Mouse (Mus musculus): ENCODE data around the gene Cnga4. TPM values are rescaled to one million over a fixed set of nuclear protein-coding genes. Genes with fewer than 3 reads are reported as not detected.
"Not testable (repeated sequence)": the region's sequence is repeated elsewhere in the genome, so short reads cannot be mapped to it uniquely, and the experiment has no call there.

The Cnga4 gene
- total RNA-seq (2021), result under 1 TPM; 0.63 to 0.69 TPM
- long read RNA-seq, partial matches to known transcripts, result 0 of 1 reads
- long read RNA-seq, other reads (novel, unspliced or antisense), result 1 of 1 reads

- no peak for DNase-seq (ENCODE audit: low spot score in 2 of 2)
Observed at GRCm38 (mm10) chr7:105404268-105404667, at the start of gene Cnga4. TSS of gene Cnga4 (plus strand) at chr7:105404568.

- not testable (repeated sequence) for DNase-seq (ENCODE audit: low spot score in 2 of 2)
Observed at GRCm38 (mm10) chr7:105356064-105356463, 48.3 kb upstream of the Cnga4 start.

DNA sequence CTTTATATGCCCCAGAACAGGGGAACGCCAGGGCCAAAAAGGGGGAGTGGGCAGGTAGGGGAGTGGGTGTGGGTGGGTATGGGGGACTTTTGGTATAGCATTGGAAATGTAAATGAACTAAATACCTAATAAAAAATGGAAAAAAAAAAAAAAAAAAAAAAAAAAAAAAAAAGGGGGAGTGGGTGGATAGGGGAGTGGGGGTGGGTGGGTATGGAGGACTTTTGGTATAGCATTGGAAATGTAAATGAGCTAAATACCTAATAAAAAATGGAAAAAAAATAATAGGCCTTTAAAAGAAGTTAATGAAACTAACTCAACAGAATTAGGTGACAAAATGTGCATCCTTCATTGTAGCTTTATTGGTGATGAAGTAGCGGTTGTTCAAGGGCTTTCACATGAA, 47.9 kb upstream of the Cnga4 start:
- DNase-seq (ENCODE audit: low spot score in 2 of 2), result not testable (repeated sequence)

GRCm38 (mm10) chr7:105361713-105362112, 42.7 kb upstream of the Cnga4 start:
- no peak for DNase-seq (ENCODE audit: low spot score in 2 of 2)

DNA sequence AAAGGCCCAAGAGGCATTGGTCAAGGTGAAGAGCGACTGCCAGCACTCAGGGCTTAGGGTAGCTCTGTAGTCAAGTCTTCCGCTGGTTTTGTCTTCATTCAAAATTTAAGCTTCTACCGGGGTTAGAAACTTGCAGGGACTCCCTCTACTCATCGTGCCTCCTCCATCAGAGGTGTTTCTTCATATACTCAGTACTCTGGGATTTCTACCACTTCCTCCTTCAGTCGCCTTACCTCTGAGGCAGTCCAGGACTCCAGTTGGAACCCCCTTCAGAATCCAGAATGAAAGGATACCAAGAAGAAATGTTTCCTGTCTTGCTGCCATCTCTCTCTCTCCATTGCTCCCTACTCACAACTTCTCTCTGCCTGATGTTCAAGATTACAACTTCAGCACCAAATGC, 37.1 kb upstream of the Cnga4 start:
- no peak for DNase-seq (ENCODE audit: low spot score in 2 of 2)

GRCm38 (mm10) chr7:105367930-105368329, 36.4 kb upstream of the Cnga4 start, which contains the start of gene Olfr692:
TSS of gene Olfr692 (plus strand) at chr7:105368230.
- DNase-seq (ENCODE audit: low spot score in 2 of 2), result no peak

- DNase-seq (ENCODE audit: low spot score in 2 of 2), result no peak
Observed at GRCm38 (mm10) chr7:105368521-105368920, 35.8 kb upstream of the Cnga4 start.

- no peak for DNase-seq (ENCODE audit: low spot score in 2 of 2)
Observed at GRCm38 (mm10) chr7:105372912-105373311, 31.5 kb upstream of the Cnga4 start.

DNA sequence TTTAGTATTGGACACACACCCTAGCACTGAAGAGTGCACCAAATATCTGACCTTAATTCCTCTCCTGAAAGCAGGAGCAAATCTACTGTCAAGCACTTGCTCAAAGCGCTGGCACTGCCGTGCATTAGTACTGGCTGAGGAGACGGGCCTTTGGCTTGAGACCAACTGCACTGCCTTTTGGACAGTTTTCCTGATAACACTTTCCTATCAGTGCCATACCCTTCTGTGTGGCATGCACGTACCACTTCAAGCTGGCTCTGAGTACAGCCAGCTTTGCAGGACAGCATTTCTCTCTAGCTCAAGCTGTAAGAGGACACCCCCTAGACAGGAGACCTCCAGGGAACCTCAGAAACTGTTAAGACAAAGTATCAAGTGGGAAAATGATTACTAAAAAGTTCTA, 30.9 kb upstream of the Cnga4 start:
- peak in 1 of 2 experiments; percentile 11 for DNase-seq (ENCODE audit: low spot score in 2 of 2)

- DNase-seq (ENCODE audit: low spot score in 2 of 2), result peak; percentile 21 to 69
Observed at GRCm38 (mm10) chr7:105373976-105374375, 30.4 kb upstream of the Cnga4 start.

GRCm38 (mm10) chr7:105374866-105375265, 29.5 kb upstream of the Cnga4 start, which contains the start of gene Gm5901:
TSS of gene Gm5901 (plus strand) at chr7:105375038.
- DNase-seq (ENCODE audit: low spot score in 2 of 2), result no peak

- no peak for DNase-seq (ENCODE audit: low spot score in 2 of 2)
Observed at GRCm38 (mm10) chr7:105380329-105380728, 24.0 kb upstream of the Cnga4 start.

GRCm38 (mm10) chr7:105387696-105388095, 16.7 kb upstream of the Cnga4 start:
- DNase-seq (ENCODE audit: low spot score in 2 of 2), result no peak

GRCm38 (mm10) chr7:105390236-105390635, 14.1 kb upstream of the Cnga4 start:
- no peak for DNase-seq (ENCODE audit: low spot score in 2 of 2)

GRCm38 (mm10) chr7:105394606-105395005, 9.8 kb upstream of the Cnga4 start:
- DNase-seq (ENCODE audit: low spot score in 2 of 2), result no peak

- no peak for DNase-seq (ENCODE audit: low spot score in 2 of 2)
Observed at GRCm38 (mm10) chr7:105395131-105395820, 9.1 kb upstream of the Cnga4 start.

DNA sequence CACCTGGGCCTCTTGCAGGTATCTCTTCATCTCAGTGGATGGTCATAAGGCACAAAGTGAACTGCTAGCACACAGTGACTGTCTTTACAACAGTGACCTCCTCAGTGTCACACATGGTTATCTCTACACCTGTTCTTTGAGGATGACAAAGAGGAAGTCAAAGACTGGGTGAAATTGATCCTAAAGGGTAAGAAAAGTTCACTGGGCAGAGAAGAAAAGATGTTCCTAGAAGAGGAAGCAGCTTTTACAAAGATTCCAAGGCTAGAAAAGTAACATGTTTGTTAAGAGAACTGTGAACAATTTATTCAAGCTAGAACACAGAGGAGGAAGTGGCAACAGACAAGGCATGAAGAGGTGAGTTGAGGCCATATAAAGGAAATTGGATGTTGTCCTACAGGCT, 8.2 kb upstream of the Cnga4 start:
- DNase-seq (ENCODE audit: low spot score in 2 of 2), result no peak

DNA sequence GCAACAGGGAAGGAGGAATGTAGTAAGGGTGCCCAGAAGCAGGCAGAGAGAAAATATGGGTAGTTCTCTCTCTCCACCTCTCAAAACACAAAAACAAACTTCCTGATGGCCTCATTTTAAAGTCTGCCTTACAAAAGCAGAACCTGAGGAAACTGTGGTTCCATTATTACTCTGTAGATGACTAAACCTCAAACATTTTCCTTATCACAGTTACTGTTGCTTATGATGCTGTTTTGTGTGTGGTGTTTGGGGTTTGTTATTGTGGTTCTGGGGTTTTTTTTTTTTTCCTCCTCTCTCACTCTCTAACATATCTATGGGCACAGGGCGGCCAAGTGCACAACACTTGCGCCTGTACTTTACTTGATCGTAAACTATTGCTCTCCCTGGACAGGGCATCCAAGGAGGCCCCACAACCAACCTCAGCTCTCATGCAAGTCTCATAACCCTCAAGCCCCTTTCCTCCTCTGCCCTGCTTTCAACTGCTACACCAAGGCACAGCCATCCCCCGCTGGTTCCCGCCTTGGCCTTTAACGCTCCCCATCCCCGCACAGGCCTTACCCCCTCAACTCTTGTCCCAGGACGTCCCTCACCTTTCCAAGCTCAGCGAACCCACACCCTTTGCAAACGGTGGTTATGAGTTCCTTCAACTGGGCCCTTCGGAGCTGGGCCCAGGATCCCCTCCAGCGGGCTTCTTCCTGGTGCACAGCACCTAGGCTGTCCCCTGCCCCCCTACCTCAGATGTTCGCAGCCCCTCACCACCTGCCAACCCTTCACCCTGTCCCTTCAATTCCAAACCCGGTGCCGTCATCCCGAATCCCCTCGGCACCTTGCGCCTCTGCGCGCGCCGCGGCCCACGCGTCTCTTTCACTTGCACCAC, 5.1 kb upstream of the Cnga4 start:
- no peak for DNase-seq (ENCODE audit: low spot score in 2 of 2)

- DNase-seq (ENCODE audit: low spot score in 2 of 2), result peak; percentile 99
Observed at GRCm38 (mm10) chr7:105399935-105400624, 4.3 kb upstream of the Cnga4 start, which contains the start of gene Fam160a2. TSS of gene Fam160a2 (minus strand) at chr7:105400054.

DNA sequence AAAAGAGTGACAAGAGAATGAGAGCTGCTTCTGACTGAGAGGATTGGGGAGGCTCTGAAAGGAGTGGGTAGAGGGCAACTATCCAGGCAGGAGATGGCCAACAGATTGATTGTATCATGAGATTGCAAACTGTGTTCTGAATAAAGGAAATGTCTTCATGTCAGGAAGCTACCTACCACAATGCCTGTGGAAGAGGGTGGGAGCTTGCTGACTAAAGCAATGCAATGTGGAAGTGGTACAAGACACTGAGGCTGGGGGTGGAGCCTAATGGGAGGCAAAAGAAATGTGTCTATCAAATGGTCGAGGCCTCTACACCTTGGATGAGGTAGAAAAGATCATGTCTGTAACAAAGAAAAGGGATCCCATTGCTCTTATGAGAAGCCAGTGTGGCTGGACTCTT, 2.0 kb downstream of the Cnga4 start:
- DNase-seq (ENCODE audit: low spot score in 2 of 2), result no peak

GRCm38 (mm10) chr7:105411874-105412632, 7.7 kb downstream of the Cnga4 start:
- DNase-seq (ENCODE audit: low spot score in 2 of 2), result peak; percentile 64 to 94

All from layer of hippocampus, adult 18-20 months (tissue).